Mouse (Mus musculus) spleen, postnatal 14 days (tissue): ENCODE results near the gene Gm12216.
"Not testable (repeated sequence)": the region's sequence is repeated elsewhere in the genome, so short reads cannot be mapped to it uniquely, and the experiment has no call there.

Source experiments
- DNase-seq, 2 experiments: peaks; one replicate each; pipeline ENCODE4 v3.0.0; 2021 to 2022; ENCODE audit warnings: low spot score in 2 of 2

The Gm12216 gene

DNA sequence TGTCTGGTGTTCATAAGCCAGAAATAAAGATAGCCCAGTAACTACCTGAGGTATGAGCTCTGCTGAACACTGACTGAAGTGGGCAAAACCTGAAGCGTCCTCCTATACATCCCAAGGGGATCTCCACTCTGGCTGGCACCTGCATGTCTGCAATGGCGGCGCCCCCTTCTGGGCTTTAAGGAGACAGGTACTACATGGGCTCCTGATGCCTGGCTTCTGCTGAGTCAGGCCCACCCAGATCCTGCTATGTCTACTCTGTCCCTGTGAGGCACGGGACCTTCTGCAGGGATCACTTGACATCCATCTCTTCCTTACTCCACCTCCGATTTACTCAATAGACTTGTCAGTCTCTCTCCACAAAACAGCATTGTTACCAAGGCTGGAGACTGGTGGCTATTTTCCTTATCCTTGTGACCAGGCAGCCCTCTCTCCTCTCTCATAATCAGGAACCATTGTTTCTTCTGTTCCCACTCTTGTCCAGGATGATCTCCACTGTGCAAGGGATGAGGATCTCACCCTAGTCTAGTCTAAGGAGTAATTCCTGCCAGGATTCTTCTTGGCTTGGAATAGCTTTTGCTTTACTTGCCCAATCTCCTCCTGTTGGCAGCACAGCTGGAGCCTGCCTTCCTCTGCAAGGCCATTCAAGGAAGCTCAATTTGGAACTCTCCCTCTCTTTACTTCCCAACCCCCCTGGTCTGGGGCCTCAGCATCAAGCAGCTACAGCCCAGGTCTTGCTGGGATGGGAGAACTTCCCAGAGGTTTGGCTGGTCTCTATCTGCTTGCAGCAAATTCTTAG is 15.1 kb upstream of the Gm12216 start:
- not testable (repeated sequence) for DNase-seq

DNA sequence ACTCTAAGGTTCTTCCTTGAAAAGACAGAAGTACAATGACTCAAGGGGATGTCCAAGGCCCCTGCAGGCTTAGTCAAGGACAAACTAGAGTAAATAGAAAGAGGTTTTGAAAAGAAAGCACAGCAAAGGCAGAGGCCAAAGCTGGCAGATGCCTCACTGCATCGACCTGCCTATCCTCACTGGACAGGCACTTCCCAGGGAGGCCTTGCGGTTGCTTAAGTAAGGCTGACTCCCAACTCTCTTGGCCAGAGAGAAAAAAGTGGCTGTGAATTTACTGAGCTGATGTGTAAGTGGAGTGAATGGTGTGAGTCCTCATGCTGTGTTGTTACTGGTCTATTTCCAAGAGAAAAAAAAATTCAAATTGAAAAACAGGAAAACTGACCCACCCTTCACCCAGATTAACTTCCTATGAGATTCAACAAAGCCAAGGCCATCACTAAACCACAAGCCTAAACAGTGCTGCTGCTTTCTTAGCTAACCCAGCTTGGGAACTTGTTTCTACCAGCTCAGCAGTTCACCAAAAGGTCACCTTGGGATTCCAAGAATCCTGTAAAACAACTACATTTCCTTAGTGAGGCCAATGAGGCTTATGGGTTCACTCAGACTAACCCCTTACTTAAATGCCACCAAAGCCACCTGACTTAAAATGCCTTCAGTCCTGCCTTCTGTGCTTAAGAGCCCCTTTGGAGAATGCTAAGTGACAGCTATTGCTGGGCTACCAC is 12.9 kb upstream of the Gm12216 start:
- no peak for DNase-seq

DNA sequence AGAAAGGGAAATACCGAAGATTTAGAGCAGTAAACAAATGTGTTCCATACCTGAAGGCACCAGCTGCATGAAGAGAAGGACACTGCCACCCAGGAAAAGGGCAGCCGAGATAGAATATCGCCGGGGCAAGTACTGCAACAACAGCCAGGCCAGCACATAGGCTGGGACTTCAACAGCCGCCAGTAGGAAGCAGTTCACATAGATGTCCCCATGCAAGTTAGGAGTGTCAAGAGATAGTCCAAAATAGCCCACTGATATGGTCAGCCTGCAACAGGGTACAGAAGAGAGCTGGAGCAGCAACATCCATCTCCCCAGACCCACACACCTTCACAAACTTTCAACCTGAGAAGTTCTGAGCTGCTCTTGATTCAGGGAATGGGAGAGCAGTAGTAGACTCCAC is 10.1 kb upstream of the Gm12216 start:
- no peak for DNase-seq

DNA sequence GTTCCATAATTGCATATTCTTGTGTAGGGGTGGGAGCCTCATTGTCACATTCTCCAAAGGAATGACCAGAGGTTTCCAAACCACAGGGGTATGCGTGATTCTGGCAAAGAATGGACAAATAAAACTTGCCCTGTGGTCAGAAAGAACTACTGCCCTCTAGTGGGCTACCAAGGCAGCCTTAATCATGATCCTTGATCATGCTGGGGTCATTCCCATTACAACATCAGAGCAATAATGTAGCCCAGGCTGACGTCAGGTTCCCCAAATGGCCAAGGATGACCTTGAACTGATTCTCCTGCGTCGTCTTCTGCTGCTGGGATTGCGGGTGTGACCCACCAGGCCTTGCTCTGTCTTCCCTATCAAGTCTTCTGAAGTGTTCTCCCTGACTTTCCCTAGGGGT is 9.3 kb upstream of the Gm12216 start:
- DNase-seq = not testable (repeated sequence)

DNA sequence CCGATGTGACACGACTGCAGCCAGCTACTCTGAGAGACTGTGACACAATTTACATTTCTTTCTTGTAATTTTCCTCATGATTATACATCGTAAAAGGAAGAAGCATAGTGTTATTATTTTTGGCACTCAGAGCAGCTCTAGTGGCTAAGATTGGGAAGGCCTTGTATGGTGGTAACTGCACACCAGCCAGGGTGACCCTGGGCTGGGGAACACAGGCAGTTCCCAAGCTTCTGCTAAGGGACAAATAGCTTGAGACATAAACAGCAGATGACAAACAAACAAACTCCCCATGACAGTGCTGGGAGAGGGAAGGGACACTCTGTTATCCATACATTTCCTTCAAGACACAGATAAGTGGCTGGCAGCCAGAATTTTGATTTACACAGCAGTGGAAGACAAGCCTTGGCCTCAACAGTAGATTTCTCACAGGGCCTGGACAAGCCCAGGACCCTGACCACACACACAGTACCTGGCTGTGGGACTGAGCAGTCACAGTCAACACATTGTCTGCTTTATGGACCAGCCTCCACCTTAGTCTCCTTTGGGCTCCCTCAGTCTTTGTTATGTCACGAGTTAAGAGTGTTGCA is 5.8 kb upstream of the Gm12216 start:
- DNase-seq = not testable (repeated sequence)

DNA sequence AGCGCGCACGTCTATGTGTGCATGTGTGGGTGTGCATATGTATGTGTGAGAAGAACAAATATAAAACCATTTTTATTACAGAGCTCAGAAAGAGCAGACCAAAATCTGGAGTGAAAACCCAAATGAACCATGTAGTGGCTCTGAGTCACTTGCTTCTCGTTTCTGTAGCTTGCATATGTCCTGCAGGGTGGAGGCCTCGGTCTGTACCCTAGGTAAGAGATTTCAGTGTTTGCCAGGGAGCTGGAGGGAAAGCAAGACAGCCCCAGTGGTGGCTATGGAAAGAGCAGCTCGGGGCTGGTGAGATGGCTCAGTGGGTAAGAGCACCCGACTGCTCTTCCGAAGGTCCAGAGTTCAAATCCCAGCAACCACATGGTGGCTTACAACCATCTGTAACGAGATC is 1.9 kb upstream of the Gm12216 start:
- DNase-seq = not testable (repeated sequence)

DNA sequence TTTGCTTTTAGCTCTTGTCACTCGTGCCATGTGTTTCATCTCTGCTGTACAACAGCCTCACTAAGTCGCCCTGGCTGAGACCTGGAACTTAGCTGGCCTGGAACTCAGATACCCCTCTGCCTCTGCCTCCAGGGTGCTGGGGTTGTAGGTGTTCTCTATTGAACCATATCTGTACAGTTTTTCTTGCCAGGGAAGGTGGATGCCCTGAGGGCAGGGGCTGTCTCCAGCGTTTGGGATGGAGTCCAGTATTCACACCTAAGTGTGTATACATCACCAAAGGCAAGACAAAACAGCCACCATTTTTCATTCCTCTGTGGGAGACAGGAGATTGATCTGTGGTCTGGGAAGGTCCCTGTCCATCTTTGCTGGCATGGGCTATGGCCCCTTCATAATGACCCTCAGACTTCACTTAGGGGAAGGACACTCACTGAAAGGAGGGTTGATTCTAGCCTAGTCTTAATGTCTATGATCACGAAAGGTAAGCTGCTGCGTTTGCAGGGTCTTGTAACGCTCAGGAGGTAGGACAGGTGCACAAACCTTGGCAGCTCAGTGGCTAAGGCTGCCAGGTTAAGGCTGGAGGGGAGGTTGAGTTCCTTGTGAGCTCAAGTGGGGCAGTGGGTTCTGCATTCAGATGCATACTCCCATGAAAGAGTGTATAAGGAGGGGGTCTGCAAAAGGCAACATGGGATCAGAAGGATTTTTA is 847 bp downstream of the Gm12216 start:
- DNase-seq = no peak

DNA sequence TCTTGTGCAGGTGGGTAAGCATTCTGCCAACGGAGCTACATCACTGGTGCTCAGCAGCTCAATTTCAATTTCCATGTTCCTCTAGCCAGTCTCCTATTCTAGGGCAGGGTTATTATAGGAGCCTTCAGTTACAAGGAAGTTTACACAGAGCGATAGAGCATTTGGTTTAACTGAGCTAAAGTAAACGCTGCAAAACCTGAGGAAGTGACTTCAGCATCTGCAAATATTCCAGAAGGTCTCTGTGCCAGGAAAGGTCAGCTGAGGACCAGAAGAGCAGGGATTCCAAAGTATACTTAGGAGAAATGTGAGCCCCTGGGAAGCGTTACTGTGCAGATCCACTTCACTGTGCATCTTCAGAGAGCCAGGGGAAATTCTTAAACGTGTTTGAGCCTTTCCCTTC is 5.4 kb downstream of the Gm12216 start:
- no peak for DNase-seq

DNA sequence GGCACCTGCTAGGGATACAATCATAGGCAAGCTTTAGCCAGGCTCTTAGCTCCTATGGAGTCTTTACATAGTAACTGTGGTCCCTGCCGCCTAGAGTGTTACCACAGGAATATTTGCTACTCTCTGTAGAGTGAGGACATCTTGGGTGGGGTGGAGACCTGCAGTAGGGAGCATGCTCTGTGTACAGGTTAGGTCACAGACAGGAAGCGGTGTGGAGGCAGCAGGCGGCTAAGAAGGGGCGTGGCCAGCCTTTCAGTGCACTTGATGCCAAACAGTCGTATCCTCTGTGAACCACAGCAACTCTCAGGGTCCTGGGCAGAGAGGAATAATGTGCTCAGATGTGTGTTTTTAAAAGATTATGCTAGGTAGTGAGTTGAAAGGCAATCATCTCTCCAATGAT is 7.3 kb downstream of the Gm12216 start:
- DNase-seq = no peak

DNA sequence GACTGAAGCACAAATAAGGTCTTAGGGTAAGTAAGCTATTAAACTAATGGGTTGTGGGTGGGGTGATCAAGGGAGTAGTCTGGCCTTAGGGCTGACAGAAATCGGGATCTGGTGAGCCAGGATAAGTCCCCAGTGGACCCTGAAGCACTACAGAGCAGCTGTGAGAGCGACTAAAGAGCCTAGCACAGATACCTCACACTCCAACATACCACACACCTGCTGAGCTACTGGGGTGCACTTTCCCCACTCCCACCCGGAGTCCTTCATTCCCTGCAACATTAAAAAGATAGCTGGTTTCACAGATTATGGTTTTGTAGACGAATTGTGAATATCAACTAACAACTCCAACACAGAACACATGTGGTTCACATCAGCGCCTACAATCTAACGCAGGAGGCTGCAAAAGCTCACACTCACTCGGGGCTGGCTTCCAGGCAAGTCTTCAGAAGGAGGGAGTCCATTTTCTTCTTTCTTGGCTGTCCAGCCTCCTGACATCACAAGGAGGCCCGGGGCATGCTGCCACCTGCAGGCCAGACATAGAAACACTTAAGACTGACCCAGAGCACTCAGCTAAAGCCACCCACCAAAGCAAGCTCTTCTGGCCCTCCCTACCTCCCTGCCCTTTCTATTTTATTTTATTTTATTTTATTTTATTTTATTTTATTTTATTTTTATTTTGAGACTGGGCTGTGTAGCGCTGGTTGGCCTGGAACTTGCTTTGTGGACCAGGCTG is 9.3 kb downstream of the Gm12216 start:
- DNase-seq = peak; percentile 47 to 69

DNA sequence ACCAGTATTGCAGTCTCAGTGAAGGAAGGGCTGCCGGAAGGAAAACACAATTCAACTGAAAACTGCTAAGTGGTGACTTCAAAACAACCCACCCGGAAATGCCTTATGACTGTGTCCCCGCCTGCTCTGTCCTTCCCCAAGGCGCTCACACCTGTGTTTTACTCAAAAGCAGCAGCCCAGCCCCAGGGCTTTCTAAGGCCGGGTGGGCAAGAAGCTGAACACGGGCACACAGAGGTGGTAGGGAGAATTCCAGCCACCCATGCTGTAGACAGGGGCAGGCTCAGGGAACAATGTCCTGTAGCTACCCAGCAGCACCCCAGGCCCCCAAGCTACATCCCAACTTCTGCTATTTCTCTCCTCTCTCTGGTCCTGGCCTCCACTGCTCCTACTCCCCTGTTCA is 13.4 kb downstream of the Gm12216 start:
- no peak for DNase-seq

DNA sequence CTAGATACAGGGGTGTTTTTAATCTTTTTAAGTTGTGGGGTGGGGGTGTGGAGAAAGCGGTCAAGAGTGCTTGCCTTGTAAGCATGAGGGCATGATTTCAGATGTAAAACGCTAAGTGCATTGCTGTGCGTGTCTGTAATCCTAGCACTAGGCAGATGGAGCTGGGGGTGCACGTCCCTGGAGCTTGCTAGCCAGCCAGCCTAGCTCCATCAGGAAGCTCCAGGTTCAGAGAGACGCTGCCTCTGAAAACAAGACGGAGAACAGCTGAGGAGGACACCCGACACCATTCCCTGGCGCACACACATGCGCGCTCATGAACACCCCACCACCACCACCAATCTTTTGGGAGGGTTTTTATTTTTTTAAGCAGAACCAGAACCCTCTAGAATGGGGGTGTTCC is 15.9 kb downstream of the Gm12216 start:
- no peak for DNase-seq

DNA sequence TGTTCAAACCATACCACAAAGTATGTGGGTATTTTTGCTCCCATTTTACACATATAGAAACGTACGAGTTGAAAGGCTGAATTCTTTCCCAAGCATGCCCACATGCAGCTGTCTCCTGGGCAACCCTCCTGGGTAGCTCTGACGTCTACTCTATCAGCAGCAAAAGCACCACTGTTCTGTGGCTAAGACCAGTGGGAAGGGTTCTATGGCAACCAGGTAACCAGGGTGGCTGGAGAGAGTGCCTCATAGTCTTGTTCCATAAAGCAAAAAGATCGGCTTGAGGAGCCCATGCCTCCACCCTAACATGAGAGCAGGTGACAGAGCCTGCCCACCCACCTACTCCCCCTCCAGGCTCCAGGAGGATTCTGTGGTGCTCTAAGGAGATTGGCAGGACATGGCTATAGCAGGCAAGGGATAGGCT is 16.9 kb downstream of the Gm12216 start:
- DNase-seq = no peak

DNA sequence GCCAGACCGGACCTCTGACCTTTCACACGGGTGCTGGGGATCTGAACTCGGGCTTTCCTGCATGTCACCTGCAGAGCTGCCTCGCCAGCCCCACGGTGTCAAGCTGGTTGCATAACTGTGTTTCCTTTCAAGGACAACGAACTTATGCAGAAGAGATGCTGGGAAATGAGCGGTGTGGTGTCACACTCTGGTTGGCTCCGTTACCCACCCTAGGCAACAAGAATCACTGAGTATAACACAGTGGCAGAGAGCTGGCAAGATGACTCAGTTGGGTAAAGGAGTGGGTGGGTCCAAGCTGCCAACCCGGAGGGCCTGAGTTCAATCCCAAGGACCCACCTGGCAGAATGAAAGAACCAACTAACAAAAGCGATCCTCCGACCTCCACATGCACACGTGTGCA is 17.5 kb downstream of the Gm12216 start:
- no peak for DNase-seq

DNA sequence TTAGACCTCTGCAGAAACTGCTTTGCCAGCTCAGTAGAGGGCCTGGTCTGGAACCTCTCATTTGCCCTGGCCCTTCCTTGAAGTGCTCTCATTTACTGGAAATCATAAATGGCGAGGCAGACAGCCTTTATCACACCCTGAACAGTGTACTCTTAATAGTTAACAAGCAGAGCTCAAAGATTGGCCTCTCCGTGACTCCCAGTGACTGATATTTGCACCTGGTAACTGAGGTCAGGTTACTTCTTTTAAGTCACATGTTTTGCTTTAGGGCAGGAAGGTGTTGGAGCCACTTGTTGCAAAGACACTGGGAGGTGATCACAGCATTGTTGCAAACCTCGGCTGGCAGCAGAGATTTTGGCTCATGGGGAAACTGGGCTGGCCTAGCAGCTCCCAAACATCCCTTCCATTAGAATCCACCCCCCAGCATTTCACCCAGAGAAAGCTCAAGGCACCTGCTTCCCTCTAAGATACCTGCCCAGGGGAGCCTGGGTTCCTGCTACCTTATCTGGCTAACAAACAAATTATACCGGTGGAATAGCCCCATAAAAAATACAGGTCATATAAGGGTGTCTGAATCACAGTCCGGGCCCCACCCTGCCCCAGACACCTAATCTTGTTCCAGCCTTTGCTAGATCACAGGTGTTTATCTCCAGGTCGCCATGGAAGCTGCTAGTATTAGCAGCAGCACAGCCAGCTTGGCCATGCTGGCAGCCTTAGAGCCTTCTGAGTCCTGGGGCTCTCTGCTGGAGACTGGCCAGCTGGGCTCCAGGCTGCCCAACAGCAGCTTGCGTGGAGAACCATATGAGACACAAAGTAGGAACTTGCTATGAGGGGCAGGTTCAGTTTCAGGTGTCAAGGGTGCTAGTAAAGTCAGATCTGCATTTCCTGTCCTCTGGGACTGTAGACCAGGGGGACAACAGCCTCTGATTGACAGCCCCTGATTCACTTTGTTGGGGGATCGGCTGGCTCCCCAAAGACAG is 19.1 kb downstream of the Gm12216 start:
- DNase-seq = no peak

DNA sequence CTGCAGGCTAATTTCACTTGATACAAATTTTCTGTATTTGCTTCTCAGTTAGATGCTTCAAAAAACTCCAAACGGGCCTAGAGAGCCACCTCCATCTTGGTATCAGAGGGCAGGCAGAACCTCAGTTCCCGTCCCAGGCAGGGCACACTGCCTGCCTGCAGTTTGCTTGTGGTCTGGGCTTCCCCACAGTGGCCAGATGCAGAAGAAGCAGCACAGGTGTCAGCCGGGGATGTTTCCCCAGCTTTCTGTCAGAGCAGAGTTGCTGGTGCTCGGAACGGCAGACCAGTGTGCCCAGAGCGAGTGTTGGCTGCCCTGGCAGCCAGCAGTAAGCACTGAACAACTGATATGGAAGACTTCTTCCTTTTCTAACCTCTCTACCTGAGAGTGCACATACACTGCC is 19.9 kb downstream of the Gm12216 start:
- peak in 1 of 2 experiments; percentile 21 for DNase-seq

DNA sequence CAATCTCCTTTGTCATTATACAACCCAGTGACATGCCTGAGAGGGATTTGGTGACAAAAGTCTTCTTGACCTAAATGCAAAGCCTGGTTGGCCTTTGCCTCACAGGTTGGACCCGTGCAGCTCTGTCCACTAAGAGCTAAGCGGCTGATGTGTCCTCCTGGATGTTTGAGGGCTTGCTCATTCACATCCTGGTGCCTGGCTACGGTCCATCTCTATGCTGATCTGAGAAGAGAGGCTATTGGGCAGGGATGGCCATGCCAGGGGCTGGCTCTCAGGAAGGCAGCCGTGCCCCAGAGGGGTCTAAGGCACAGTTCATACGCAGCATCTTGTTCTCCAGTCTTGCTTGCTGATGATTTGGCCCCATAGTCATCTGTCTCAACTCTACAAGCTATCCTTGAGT is 21.3 kb downstream of the Gm12216 start:
- no peak for DNase-seq

DNA sequence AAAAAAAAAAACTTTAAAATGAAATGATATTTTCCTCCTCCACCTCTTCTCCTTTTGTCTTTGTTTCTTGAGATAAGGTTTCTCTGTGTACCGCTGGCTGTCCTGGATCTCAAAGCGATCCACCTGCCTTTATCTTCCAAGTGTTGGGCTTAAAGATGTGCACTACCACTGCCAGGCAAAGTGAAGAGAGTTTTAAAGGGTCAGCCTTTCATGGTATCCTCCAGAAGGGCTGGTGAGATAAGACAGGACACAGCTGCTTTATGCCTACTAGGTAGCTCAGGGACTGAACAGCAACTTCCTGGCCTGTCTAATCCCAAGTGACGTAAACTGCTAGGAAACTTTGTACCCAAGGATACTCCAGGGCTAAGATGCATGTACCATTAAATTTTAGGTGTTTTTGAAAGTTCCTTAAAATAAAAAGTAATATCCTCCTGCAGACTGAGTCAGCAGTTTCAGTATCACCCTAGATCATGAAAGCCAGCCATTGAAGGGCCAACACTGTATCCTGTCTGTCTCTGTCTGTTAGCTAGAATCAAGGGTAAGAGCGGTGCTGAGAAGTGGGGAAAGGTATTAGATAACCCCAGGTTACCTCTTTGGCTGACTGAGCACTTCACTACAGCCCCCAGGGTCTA is 23.6 kb downstream of the Gm12216 start:
- no peak for DNase-seq

DNA sequence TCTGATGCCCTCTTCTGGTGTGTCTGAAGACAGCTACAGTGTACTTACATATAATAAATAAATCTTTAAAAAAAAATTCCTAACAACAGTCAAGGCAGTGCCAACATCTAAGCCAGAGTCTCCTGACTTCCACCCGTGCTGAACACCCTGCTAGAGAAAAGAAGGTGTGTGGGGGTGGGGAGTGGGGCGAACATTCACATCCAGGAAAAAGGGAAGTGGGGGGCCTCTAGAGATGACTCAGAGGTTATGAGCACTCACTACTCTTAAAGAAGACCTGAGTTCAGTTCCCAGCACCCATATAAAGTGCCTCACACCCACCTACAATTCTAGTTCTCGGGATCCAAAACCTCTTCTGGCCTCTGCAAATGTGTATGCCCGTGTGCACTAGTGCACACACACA is 33.6 kb downstream of the Gm12216 start:
- no peak for DNase-seq

DNA sequence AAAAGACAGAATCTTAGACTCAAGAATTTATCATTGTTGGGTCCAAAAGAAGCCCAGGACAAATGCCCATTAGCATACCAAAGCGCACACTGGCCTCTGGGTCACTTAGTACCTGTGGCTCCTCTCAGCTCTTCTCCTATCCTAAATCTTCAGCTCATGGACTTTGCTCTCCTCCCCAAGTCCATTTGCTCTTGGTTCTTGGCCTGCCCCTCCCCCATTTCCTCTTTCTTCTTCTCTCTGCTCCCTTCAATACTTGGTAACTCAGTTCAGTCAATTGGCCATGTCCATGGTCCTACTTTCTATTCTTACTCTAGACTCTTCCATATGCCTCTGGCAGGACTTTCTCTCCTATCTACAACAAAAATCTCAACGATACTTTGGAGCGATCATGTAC is 37.1 kb downstream of the Gm12216 start:
- DNase-seq = no peak
